Mouse (Mus musculus): Measurements from ENCODE around the gene Cog5. TPM values are rescaled to one million over a fixed set of nuclear protein-coding genes. Genes with fewer than 3 reads are reported as not detected.

The Cog5 gene
- polyA plus RNA-seq, 1 experiment from 2014 or later, result 25.5 TPM

GRCm38 (mm10) chr12:31854817-31855216, 200.1 kb downstream of the Cog5 start:
- H3K36me3 ChIP-seq, result peaks cover 7% of the 10 kb centered on the region; the same call in 1 of the 2 replicates
- no peaks in the 10 kb centered on the region for H3K9me3 ChIP-seq
- ATAC-seq (ENCODE audit: extremely low read depth, insufficient number of reproducible peaks, low FRiP score, low TSS enrichment), result no peak
- no peak overlapping the region for H3K4me3 ChIP-seq
- no peaks in the 10 kb centered on the region for H3K4me1 ChIP-seq
- no peak overlapping the region for H3K27ac ChIP-seq (replicated peaks)
- no peaks in the 10 kb centered on the region for H3K27me3 ChIP-seq (replicated peaks)
- H3K4me2 ChIP-seq, result no peak overlapping the region
- no peak overlapping the region for H3K9ac ChIP-seq
- 82% methylated on average over 2 of the region's 2 CpGs for WGBS

GRCm38 (mm10) chr12:31857784-31858183, 203.1 kb downstream of the Cog5 start:
- Histone ChIP-seq H3K9ac (no peak overlapping the region), H3K4me3 (no peak overlapping the region), H3K36me3 (peaks cover 7% of the 10 kb centered on the region; the same call in 1 of the 2 replicates), H3K27me3 (replicated peaks) (no peaks in the 10 kb centered on the region), H3K4me2 (no peak overlapping the region), H3K4me1 (peaks cover 9% of the 10 kb centered on the region), H3K9me3 (no peaks in the 10 kb centered on the region), H3K27ac (replicated peaks) (no peak overlapping the region)
- WGBS, result 85% methylated on average over 7 of the region's 7 CpGs
- ATAC-seq (ENCODE audit: extremely low read depth, insufficient number of reproducible peaks, low FRiP score, low TSS enrichment), result no peak

- Histone ChIP-seq H3K4me3 (no peak overlapping the region), H3K9ac (peak overlapping the region; percentile 26; the same call in 1 of the 2 replicates), H3K36me3 (no peaks in the 10 kb centered on the region), H3K4me2 (peak overlapping the region; percentile 47), H3K9me3 (no peaks in the 10 kb centered on the region), H3K27me3 (replicated peaks) (no peaks in the 10 kb centered on the region), H3K4me1 (peaks cover 24% of the 10 kb centered on the region), H3K27ac (replicated peaks) (no peak overlapping the region)
- 44% methylated on average over 16 of the region's 16 CpGs for WGBS
- no peak for ATAC-seq (ENCODE audit: extremely low read depth, insufficient number of reproducible peaks, low FRiP score, low TSS enrichment)
Measured at GRCm38 (mm10) chr12:31862668-31863538, 208.2 kb downstream of the Cog5 start.

- ATAC-seq (ENCODE audit: extremely low read depth, insufficient number of reproducible peaks, low FRiP score, low TSS enrichment), result no peak
- Histone ChIP-seq H3K36me3 (no peaks in the 10 kb centered on the region), H3K4me2 (no peak overlapping the region), H3K27ac (replicated peaks) (peak overlapping the region; percentile 20; the same call in 1 of the 2 replicates), H3K9me3 (no peaks in the 10 kb centered on the region), H3K27me3 (replicated peaks) (no peaks in the 10 kb centered on the region), H3K9ac (no peak overlapping the region), H3K4me1 (peaks cover 7% of the 10 kb centered on the region; the same call in 1 of the 2 replicates), H3K4me3 (no peak overlapping the region)
- 62% methylated on average over 4 of the region's 4 CpGs for WGBS
Measured at GRCm38 (mm10) chr12:31876775-31877174, 222.1 kb downstream of the Cog5 start.

- H3K27ac ChIP-seq (replicated peaks), result no peak overlapping the region
- H3K4me3 ChIP-seq, result no peak overlapping the region
- no peaks in the 10 kb centered on the region for H3K4me1 ChIP-seq
- peaks cover 18% of the 10 kb centered on the region for H3K36me3 ChIP-seq
- no peaks in the 10 kb centered on the region for H3K27me3 ChIP-seq (replicated peaks)
- H3K9me3 ChIP-seq, result no peaks in the 10 kb centered on the region
- no peak for ATAC-seq (ENCODE audit: extremely low read depth, insufficient number of reproducible peaks, low FRiP score, low TSS enrichment)
- no peak overlapping the region for H3K4me2 ChIP-seq
- WGBS, result 61% methylated on average over 1 of the region's 1 CpGs
- no peak overlapping the region for H3K9ac ChIP-seq
Measured at GRCm38 (mm10) chr12:31882736-31883135, 228.1 kb downstream of the Cog5 start.

- 69% methylated on average over 4 of the region's 4 CpGs for WGBS
- no peak for ATAC-seq (ENCODE audit: extremely low read depth, insufficient number of reproducible peaks, low FRiP score, low TSS enrichment)
- Histone ChIP-seq H3K4me1 (no peaks in the 10 kb centered on the region), H3K27me3 (replicated peaks) (no peaks in the 10 kb centered on the region), H3K9ac (no peak overlapping the region), H3K9me3 (no peaks in the 10 kb centered on the region), H3K27ac (replicated peaks) (no peak overlapping the region), H3K4me3 (no peak overlapping the region), H3K36me3 (peaks cover 25% of the 10 kb centered on the region), H3K4me2 (no peak overlapping the region)
Measured at GRCm38 (mm10) chr12:31884365-31884764, 229.7 kb downstream of the Cog5 start.

GRCm38 (mm10) chr12:31885084-31885483, 230.4 kb downstream of the Cog5 start:
- Histone ChIP-seq H3K27ac (replicated peaks) (no peak overlapping the region), H3K36me3 (peaks cover 32% of the 10 kb centered on the region), H3K4me3 (no peak overlapping the region), H3K4me2 (no peak overlapping the region), H3K4me1 (no peaks in the 10 kb centered on the region), H3K9ac (no peak overlapping the region), H3K9me3 (no peaks in the 10 kb centered on the region), H3K27me3 (replicated peaks) (no peaks in the 10 kb centered on the region)
- no peak for ATAC-seq (ENCODE audit: extremely low read depth, insufficient number of reproducible peaks, low FRiP score, low TSS enrichment)
- WGBS, result 71% methylated on average over 4 of the region's 4 CpGs

- Histone ChIP-seq H3K4me1 (no peaks in the 10 kb centered on the region), H3K27ac (replicated peaks) (no peak overlapping the region), H3K27me3 (replicated peaks) (no peaks in the 10 kb centered on the region), H3K4me3 (no peak overlapping the region), H3K4me2 (no peak overlapping the region), H3K36me3 (peaks cover 34% of the 10 kb centered on the region), H3K9ac (no peak overlapping the region), H3K9me3 (no peaks in the 10 kb centered on the region)
- no peak for ATAC-seq (ENCODE audit: extremely low read depth, insufficient number of reproducible peaks, low FRiP score, low TSS enrichment)
- 88% methylated on average over 11 of the region's 11 CpGs for WGBS
Measured at GRCm38 (mm10) chr12:31885844-31886606, 231.4 kb downstream of the Cog5 start.

- WGBS, result 74% methylated on average over 6 of the region's 6 CpGs
- H3K4me2 ChIP-seq, result no peak overlapping the region
- H3K27me3 ChIP-seq (replicated peaks), result no peaks in the 10 kb centered on the region
- peaks cover 7% of the 10 kb centered on the region for H3K4me1 ChIP-seq
- no peak overlapping the region for H3K27ac ChIP-seq (replicated peaks)
- H3K4me3 ChIP-seq, result no peak overlapping the region
- H3K9me3 ChIP-seq, result no peaks in the 10 kb centered on the region
- no peak overlapping the region for H3K9ac ChIP-seq
- H3K36me3 ChIP-seq, result peaks cover 41% of the 10 kb centered on the region
- ATAC-seq (ENCODE audit: extremely low read depth, insufficient number of reproducible peaks, low FRiP score, low TSS enrichment), result no peak
Measured at GRCm38 (mm10) chr12:31890685-31891084, 236.0 kb downstream of the Cog5 start.

GRCm38 (mm10) chr12:31892079-31892478, 237.4 kb downstream of the Cog5 start:
- Histone ChIP-seq H3K9me3 (no peaks in the 10 kb centered on the region), H3K36me3 (peaks cover 29% of the 10 kb centered on the region), H3K27ac (replicated peaks) (no peak overlapping the region), H3K4me3 (no peak overlapping the region), H3K4me1 (peaks cover 18% of the 10 kb centered on the region), H3K9ac (no peak overlapping the region), H3K27me3 (replicated peaks) (no peaks in the 10 kb centered on the region), H3K4me2 (no peak overlapping the region)
- no peak for ATAC-seq (ENCODE audit: extremely low read depth, insufficient number of reproducible peaks, low FRiP score, low TSS enrichment)

GRCm38 (mm10) chr12:31892771-31893170, 238.1 kb downstream of the Cog5 start:
- Histone ChIP-seq H3K4me2 (no peak overlapping the region), H3K9me3 (no peaks in the 10 kb centered on the region), H3K36me3 (peaks cover 23% of the 10 kb centered on the region), H3K27me3 (replicated peaks) (no peaks in the 10 kb centered on the region), H3K9ac (no peak overlapping the region), H3K4me1 (peaks cover 18% of the 10 kb centered on the region), H3K4me3 (no peak overlapping the region), H3K27ac (replicated peaks) (no peak overlapping the region)
- ATAC-seq (ENCODE audit: extremely low read depth, insufficient number of reproducible peaks, low FRiP score, low TSS enrichment), result no peak
- WGBS, result 84% methylated on average over 7 of the region's 7 CpGs
